Mouse (Mus musculus): ENCODE data around the gene Nos1. TPM values are rescaled to one million over a fixed set of nuclear protein-coding genes. Genes with fewer than 3 reads are reported as not detected.
"Not testable (repeated sequence)": the region's sequence is repeated elsewhere in the genome, so short reads cannot be mapped to it uniquely, and the experiment has no call there.

Nos1 gene
- polyA plus RNA-seq, 1 experiment from 2014 or later, result 1.3 TPM

- no peaks in the 10 kb centered on the region for H3K9me3 ChIP-seq
- H3K4me2 ChIP-seq (replicated peaks), result no peak overlapping the region
- H3K4me3 ChIP-seq (replicated peaks), result no peak overlapping the region
- H3K9ac ChIP-seq (replicated peaks), result no peak overlapping the region
- H3K4me1 ChIP-seq (replicated peaks), result no peaks in the 10 kb centered on the region
- H3K36me3 ChIP-seq, result no peaks in the 10 kb centered on the region
- H3K27ac ChIP-seq, result no peak overlapping the region
- 87% methylated on average over 9 of the region's 9 CpGs for WGBS
- no peaks in the 10 kb centered on the region for H3K27me3 ChIP-seq
- ATAC-seq, result no peak
Observed at GRCm38 (mm10) chr5:117880916-117881555, 100.2 kb downstream of the Nos1 start.

GRCm38 (mm10) chr5:117882411-117882810, 101.6 kb downstream of the Nos1 start:
- H3K4me1 ChIP-seq (replicated peaks); H3K9ac ChIP-seq (replicated peaks): not testable (repeated sequence)
- WGBS, result 73% methylated on average over 1 of the region's 1 CpGs

GRCm38 (mm10) chr5:117884991-117885390, 104.2 kb downstream of the Nos1 start:
- no peak overlapping the region for H3K27ac ChIP-seq
- H3K4me2 ChIP-seq (replicated peaks), result no peak overlapping the region
- no peaks in the 10 kb centered on the region for H3K27me3 ChIP-seq
- H3K9me3 ChIP-seq, result no peaks in the 10 kb centered on the region
- H3K4me3 ChIP-seq (replicated peaks), result no peak overlapping the region
- no peak for ATAC-seq
- H3K4me1 ChIP-seq (replicated peaks), result no peaks in the 10 kb centered on the region
- H3K36me3 ChIP-seq, result no peaks in the 10 kb centered on the region
- H3K9ac ChIP-seq (replicated peaks), result no peak overlapping the region
- 67% methylated on average over 2 of the region's 2 CpGs for WGBS

More at GRCm38 (mm10) chr5:117882411-117882810, 101.6 kb downstream of the Nos1 start:
- not testable (repeated sequence) for H3K27me3 ChIP-seq; H3K9me3 ChIP-seq; H3K27ac ChIP-seq; H3K4me2 ChIP-seq (replicated peaks); ATAC-seq; H3K36me3 ChIP-seq; H3K4me3 ChIP-seq (replicated peaks)

- WGBS, result 76% methylated on average over 3 of the region's 3 CpGs
Observed at GRCm38 (mm10) chr5:117888126-117888525, 107.3 kb downstream of the Nos1 start.

GRCm38 (mm10) chr5:117888946-117889345, 108.1 kb downstream of the Nos1 start:
- Histone ChIP-seq H3K4me2 (replicated peaks) (no peak overlapping the region), H3K27me3 (no peaks in the 10 kb centered on the region), H3K9ac (replicated peaks) (no peak overlapping the region), H3K9me3 (no peaks in the 10 kb centered on the region), H3K4me1 (replicated peaks) (no peaks in the 10 kb centered on the region), H3K27ac (no peak overlapping the region), H3K36me3 (no peaks in the 10 kb centered on the region), H3K4me3 (replicated peaks) (no peak overlapping the region)
- ATAC-seq, result no peak
- 80% methylated on average over 6 of the region's 6 CpGs for WGBS

More at GRCm38 (mm10) chr5:117888126-117888525, 107.3 kb downstream of the Nos1 start:
- no peaks in the 10 kb centered on the region for H3K9me3 ChIP-seq
- H3K4me1 ChIP-seq (replicated peaks), result no peaks in the 10 kb centered on the region
- H3K4me2 ChIP-seq (replicated peaks), result no peak overlapping the region
- no peak overlapping the region for H3K4me3 ChIP-seq (replicated peaks)
- no peaks in the 10 kb centered on the region for H3K36me3 ChIP-seq
- H3K27me3 ChIP-seq, result no peaks in the 10 kb centered on the region
- no peak overlapping the region for H3K9ac ChIP-seq (replicated peaks)
- no peak for ATAC-seq
- H3K27ac ChIP-seq, result no peak overlapping the region

GRCm38 (mm10) chr5:117889571-117889970, 108.7 kb downstream of the Nos1 start:
- WGBS, result 76% methylated on average over 8 of the region's 8 CpGs
- Histone ChIP-seq H3K9ac (replicated peaks) (no peak overlapping the region), H3K9me3 (no peaks in the 10 kb centered on the region), H3K4me2 (replicated peaks) (no peak overlapping the region), H3K4me3 (replicated peaks) (no peak overlapping the region), H3K4me1 (replicated peaks) (no peaks in the 10 kb centered on the region), H3K27me3 (no peaks in the 10 kb centered on the region), H3K27ac (no peak overlapping the region), H3K36me3 (no peaks in the 10 kb centered on the region)
- ATAC-seq, result no peak

- Histone ChIP-seq H3K4me3 (replicated peaks) (no peak overlapping the region), H3K4me1 (replicated peaks) (no peaks in the 10 kb centered on the region), H3K36me3 (no peaks in the 10 kb centered on the region), H3K9ac (replicated peaks) (no peak overlapping the region), H3K4me2 (replicated peaks) (no peak overlapping the region), H3K9me3 (no peaks in the 10 kb centered on the region), H3K27ac (no peak overlapping the region), H3K27me3 (no peaks in the 10 kb centered on the region)
- ATAC-seq, result no peak
- 70% methylated on average over 8 of the region's 8 CpGs for WGBS
Observed at GRCm38 (mm10) chr5:117890871-117891270, 110.0 kb downstream of the Nos1 start.

GRCm38 (mm10) chr5:117891545-117891944, 110.7 kb downstream of the Nos1 start:
- no peak overlapping the region for H3K4me2 ChIP-seq (replicated peaks)
- H3K4me3 ChIP-seq (replicated peaks), result no peak overlapping the region
- no peak for ATAC-seq
- H3K9ac ChIP-seq (replicated peaks), result no peak overlapping the region
- no peak overlapping the region for H3K27ac ChIP-seq
- no peaks in the 10 kb centered on the region for H3K27me3 ChIP-seq
- no peaks in the 10 kb centered on the region for H3K4me1 ChIP-seq (replicated peaks)
- H3K36me3 ChIP-seq, result no peaks in the 10 kb centered on the region
- H3K9me3 ChIP-seq, result no peaks in the 10 kb centered on the region
- WGBS, result 89% methylated on average over 5 of the region's 5 CpGs

GRCm38 (mm10) chr5:117894050-117894449, 113.2 kb downstream of the Nos1 start:
- H3K9me3 ChIP-seq, result no peaks in the 10 kb centered on the region
- no peak overlapping the region for H3K4me3 ChIP-seq (replicated peaks)
- no peak for ATAC-seq
- H3K4me2 ChIP-seq (replicated peaks), result no peak overlapping the region
- H3K27me3 ChIP-seq, result no peaks in the 10 kb centered on the region; the same call in 1 of the 2 replicates
- 91% methylated on average over 5 of the region's 5 CpGs for WGBS
- no peak overlapping the region for H3K27ac ChIP-seq
- peaks cover 23% of the 10 kb centered on the region for H3K4me1 ChIP-seq (replicated peaks)
- no peaks in the 10 kb centered on the region for H3K36me3 ChIP-seq
- no peak overlapping the region for H3K9ac ChIP-seq (replicated peaks)

GRCm38 (mm10) chr5:117898055-117898806, 117.4 kb downstream of the Nos1 start:
- Histone ChIP-seq H3K9me3 (no peaks in the 10 kb centered on the region), H3K27ac (no peak overlapping the region), H3K36me3 (no peaks in the 10 kb centered on the region), H3K27me3 (no peaks in the 10 kb centered on the region; the same call in 1 of the 2 replicates), H3K4me3 (replicated peaks) (no peak overlapping the region), H3K9ac (replicated peaks) (no peak overlapping the region), H3K4me2 (replicated peaks) (no peak overlapping the region), H3K4me1 (replicated peaks) (peaks cover 35% of the 10 kb centered on the region)
- WGBS, result 11% methylated on average over 9 of the region's 9 CpGs
- peak; percentile 70; the same call in 1 of the 2 replicates for ATAC-seq

GRCm38 (mm10) chr5:117899361-117899760, 118.5 kb downstream of the Nos1 start:
- no peak overlapping the region for H3K4me2 ChIP-seq (replicated peaks)
- H3K9me3 ChIP-seq, result no peaks in the 10 kb centered on the region
- H3K9ac ChIP-seq (replicated peaks), result no peak overlapping the region
- no peaks in the 10 kb centered on the region; the same call in 1 of the 2 replicates for H3K27me3 ChIP-seq
- no peak overlapping the region for H3K4me3 ChIP-seq (replicated peaks)
- no peak for ATAC-seq
- H3K36me3 ChIP-seq, result no peaks in the 10 kb centered on the region
- H3K4me1 ChIP-seq (replicated peaks), result peaks cover 42% of the 10 kb centered on the region
- WGBS, result 81% methylated on average over 10 of the region's 10 CpGs
- no peak overlapping the region for H3K27ac ChIP-seq

- Histone ChIP-seq H3K27ac (no peak overlapping the region), H3K9me3 (no peaks in the 10 kb centered on the region), H3K4me3 (replicated peaks) (no peak overlapping the region), H3K9ac (replicated peaks) (no peak overlapping the region), H3K36me3 (no peaks in the 10 kb centered on the region), H3K27me3 (no peaks in the 10 kb centered on the region; the same call in 1 of the 2 replicates), H3K4me1 (replicated peaks) (peaks cover 42% of the 10 kb centered on the region), H3K4me2 (replicated peaks) (no peak overlapping the region)
- WGBS, result 12% methylated on average over 13 of the region's 13 CpGs
- 0 out of 2 replicates have a peak, but pooled peaks have one; percentile 30 for ATAC-seq
Observed at GRCm38 (mm10) chr5:117900921-117901705, 120.3 kb downstream of the Nos1 start.

Data from midbrain, embryonic 13.5 days (tissue).